Mouse (Mus musculus) lung, postnatal 36 days (tissue): ENCODE data around the gene Rnf185.

Source experiments
- DNase-seq: peaks from one replicate; pipeline ENCODE4 v3.0.0; 2022; ENCODE audit warnings: mixed read lengths

Rnf185 gene

DNA sequence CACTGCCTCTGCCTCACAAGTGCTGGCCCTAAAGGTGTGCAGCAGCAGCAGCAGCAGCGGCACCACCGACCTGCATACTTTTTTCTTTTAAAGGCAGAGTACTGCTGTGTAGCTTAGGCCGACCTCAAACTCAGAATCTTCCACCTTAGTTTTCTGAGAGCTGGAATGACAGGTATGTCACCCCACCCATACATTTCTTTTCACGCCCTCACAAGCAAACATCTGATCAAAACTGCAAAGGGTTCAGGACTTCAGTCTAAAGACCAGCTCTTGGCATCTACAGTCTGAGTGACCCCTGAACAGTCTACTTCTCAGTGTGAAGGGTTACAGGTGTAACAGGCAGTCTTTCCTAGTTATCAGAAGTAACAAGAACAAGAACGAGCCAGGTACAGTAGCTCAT lies 61.4 kb downstream of the Rnf185 start:
- DNase-seq, result no peak

- DNase-seq, result no peak
Observed at GRCm38 (mm10) chr11:3389996-3390395, 62.2 kb downstream of the Rnf185 start.

DNA sequence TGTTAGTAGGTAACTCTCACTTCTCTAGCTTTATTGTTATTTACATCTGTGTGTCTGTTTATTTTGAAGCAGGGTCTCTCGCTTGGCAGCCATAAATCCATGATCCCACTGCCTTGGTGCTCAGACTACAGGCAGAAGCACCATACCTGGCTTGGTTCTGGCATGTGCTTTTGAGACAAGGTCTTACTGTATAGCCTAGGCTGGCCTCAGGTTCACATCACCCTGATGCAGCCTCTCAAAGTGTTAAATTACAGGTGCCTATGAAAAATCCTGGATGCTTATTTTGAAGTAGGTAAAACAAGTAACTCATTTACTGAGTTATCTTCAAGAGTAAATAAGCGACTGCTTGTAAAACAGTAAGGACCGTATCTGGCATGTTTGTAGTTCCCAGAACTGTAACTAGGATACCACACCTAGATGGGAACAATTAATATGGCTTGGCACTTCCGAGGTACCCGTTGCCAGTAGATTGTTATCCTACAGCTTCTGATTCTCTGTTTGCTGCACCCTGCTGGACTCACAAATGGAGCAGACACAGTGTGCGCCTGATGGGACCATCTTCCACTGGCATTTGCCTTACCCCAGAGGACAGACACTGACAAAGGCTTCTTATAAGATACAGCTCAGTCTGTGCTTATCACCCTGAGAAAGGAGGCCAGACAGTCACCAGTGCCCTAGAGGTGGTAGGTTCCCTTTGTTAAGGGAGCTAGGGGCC lies 64.5 kb downstream of the Rnf185 start:
- DNase-seq, result peak; percentile 49

- peak; percentile 95 for DNase-seq
Observed at GRCm38 (mm10) chr11:3386941-3387368, 65.2 kb downstream of the Rnf185 start.

- peak; percentile 27 for DNase-seq
Observed at GRCm38 (mm10) chr11:3382602-3383594, 69.3 kb downstream of the Rnf185 start.

- DNase-seq, result no peak
Observed at GRCm38 (mm10) chr11:3381148-3381814, 70.9 kb downstream of the Rnf185 start.

- DNase-seq, result no peak
Observed at GRCm38 (mm10) chr11:3379427-3379826, 72.7 kb downstream of the Rnf185 start.

DNA sequence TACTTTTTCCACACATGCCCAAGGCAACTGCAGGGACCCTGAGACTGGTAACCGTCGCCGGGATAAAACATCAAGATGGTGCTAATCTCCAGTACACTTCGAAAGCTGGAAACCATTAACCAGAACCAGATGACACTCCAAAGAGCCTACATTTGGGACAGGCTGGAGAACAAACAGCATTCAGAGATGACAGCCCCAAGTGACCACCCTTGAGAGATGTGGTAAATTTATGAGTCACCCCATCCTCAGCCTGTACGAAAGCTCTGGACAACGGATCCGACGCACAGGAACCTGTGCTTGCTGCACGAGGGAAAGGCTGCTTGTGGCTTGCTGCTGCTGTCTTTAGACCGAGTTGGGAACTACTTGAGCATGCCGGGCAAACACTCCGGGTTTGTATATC lies 77.4 kb downstream of the Rnf185 start:
- DNase-seq, result no peak

- DNase-seq, result no peak
Observed at GRCm38 (mm10) chr11:3374293-3374645, 77.9 kb downstream of the Rnf185 start.

DNA sequence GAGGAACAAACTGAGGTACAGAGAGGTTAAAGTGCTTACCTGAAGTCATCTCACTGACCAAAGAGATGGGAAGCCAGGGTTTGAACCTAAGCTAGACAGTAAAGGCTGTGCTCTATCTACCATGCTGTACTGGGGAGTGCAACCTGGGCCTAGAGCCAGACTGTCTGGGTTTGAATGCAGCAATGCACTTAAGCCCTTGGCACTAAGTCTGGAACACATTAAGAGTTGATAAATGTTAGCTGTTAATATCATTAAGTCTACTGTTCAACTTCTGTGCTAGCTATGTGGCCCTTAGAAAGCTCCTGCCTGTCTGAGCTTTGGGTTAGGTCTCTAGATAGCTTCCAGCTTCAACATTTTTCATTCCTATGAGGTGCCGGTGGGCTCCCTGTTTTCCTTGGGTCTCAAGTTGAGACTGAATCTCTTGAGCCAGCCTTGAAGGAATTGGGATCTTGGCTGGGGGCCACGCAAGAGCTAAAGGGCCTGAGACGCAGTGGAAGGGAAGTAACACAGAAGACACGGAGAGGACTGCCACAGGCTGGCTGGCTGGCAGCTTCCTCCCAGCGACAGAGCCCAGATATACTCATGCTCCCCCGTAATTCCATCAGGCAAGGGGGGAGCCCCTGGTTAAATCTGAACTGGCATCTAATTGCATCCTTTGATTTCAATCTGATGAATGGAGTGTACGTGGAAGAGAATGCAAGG lies 78.4 kb downstream of the Rnf185 start:
- peak; percentile 42 for DNase-seq

- DNase-seq, result no peak
Observed at GRCm38 (mm10) chr11:3371599-3372295, 80.4 kb downstream of the Rnf185 start.

DNA sequence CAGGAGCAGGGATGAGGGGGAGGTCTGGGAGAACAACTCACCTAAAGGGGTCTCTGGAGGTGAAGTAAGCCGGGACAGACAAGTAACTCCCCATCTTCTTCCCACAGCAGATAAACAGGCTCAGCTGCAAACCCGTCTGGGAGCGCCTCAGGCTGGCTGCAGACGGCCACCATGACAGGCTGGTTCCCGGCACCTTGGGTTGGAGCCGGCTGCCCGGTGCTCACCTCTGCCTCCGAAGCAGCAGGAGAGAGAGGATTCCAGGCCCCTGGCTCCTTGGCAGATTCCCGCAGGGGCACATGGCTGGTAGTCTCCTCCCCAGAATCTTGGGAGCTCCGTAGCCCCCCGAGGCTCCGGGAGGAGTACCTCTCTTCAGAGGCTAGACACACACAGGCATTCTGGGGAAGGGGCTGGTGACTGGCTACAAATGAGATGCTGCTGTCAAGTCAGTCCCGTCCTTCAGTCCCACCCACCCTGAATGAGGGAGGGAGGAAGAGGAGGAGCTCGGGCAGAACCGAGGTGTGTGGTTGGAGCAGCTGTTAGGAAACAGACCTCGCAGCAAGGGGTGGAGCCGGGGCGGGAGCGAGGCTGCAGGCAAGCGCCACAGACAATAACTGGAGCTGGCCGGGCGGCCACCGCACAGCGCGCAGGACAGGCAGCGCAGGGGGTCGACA lies 81.1 kb downstream of the Rnf185 start:
- DNase-seq, result peak; percentile 88

GRCm38 (mm10) chr11:3370162-3370561 lies 82.0 kb downstream of the Rnf185 start:
- no peak for DNase-seq

DNA sequence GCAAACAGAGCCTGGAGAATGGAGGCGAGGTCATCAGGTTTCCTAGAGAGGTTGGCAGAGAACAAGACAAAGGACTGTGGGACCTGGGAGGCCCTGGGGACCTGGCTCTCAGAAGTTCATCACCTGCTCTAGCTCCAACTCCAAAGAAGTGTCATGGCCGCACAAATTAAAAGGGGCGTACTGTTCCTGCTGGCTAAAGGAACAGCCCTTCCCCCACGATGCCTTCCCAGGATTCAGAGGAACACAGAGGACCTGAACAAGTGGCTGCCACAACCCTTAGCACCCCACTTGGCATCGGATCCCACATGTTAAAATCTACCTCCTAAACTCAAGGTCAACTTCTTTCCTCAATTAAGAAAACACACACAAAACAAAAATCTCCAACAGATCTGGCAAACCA lies 82.7 kb downstream of the Rnf185 start:
- DNase-seq, result no peak

- DNase-seq, result peak; percentile 76
Observed at GRCm38 (mm10) chr11:3368983-3369382, 83.2 kb downstream of the Rnf185 start.

DNA sequence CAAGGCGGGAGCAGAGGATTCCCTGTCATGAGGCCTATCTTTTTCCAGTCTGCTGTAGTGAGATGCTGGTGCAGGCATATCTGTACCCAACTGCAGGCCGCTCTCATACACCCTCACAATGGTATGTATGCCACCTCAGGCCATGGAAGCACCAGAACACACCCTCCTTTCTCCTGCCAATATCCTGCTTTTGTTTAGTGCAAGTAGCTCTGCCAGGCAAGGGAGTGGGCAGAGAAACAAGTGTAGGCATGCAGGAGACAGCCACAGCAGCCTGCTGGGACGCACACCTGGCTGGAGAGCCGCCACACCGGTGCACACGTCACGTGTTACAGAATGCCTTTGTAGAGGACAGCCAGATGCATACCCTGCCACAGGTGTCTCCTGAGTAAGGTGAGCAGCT lies 85.8 kb downstream of the Rnf185 start:
- DNase-seq, result no peak
